Mouse (Mus musculus) erythroblast, embryonic 14.5 days (primary cell): Measurements from ENCODE around the gene Otop2.

Source experiments
- GATA1 ChIP-seq: IDR thresholded peaks from 2 replicates; pipeline ENCODE4 v1.6.1; 2012; ENCODE audit warnings: low read length, inconsistent platforms, mixed read lengths
- TAL1 ChIP-seq: IDR thresholded peaks from 3 replicates; pipeline ENCODE4 v1.6.1; 2012; ENCODE audit warnings: low read length, inconsistent platforms, mixed read lengths

DNA sequence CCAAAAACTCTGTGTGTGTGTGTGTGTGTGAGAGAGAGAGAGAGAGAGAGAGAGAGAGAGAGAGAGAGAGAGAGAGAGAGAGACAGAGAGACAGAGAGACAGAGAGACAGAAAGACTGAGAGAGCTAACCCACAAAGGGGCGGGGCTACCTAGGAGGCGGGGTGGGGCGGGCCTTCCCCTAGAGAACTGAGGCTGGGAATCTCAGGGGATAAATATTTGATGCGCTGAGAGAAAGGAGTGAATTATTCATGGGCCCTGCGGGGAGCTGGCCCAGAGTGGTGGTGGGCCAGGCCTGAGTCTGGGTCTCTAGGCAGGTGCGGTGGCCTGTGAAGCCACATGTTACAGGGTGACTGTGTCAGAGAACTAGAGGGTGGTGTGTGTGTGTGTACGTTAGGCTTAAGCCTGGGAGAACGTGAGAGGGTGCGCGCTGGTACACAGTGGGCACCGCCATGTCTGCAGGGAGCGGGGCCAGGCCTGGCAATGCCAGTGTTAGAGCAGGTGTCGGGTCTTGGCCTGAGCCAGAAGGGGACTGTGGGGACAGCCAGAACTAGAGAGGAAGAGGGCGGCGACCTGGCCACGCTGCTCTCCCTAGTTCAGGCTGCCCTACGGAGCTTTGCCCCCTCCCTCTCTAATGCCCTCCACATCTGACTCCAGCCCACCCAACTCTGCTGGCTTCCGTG is 12.9 kb downstream of the Otop2 start:
- TF ChIP-seq GATA1 = no peak
- no peak for TF ChIP-seq TAL1
